Mouse (Mus musculus) testis, postnatal 14 days (tissue): ENCODE measurements around the gene Rexo5.

Experiments used
- DNase-seq: peaks from one replicate; pipeline ENCODE4 v3.0.0; 2021; ENCODE audit warnings: low spot score

Rexo5 gene

GRCm38 (mm10) chr7:119793586-119794250, at the start of gene Rexo5, which contains the start of gene Eri2:
Gene Rexo5 (plus strand): TSS chr7:119794006.
Gene Eri2 (minus strand): TSS chr7:119794058.
- peak; percentile 90 for DNase-seq

- DNase-seq = no peak
Observed at GRCm38 (mm10) chr7:119744321-119744720, 49.5 kb upstream of the Rexo5 start.

GRCm38 (mm10) chr7:119745869-119746268, 47.9 kb upstream of the Rexo5 start:
- DNase-seq = no peak

- no peak for DNase-seq
Observed at GRCm38 (mm10) chr7:119748761-119749160, 45.0 kb upstream of the Rexo5 start.

- no peak for DNase-seq
Observed at GRCm38 (mm10) chr7:119749942-119750341, 43.9 kb upstream of the Rexo5 start.

- no peak for DNase-seq
Observed at GRCm38 (mm10) chr7:119753696-119754095, 40.1 kb upstream of the Rexo5 start.

- DNase-seq = no peak
Observed at GRCm38 (mm10) chr7:119760527-119760951, 33.3 kb upstream of the Rexo5 start, which contains the start of gene Acsm3. Gene Acsm3 (plus strand): TSS chr7:119760923.

- no peak for DNase-seq
Observed at GRCm38 (mm10) chr7:119762166-119762697, 31.6 kb upstream of the Rexo5 start.

- DNase-seq = no peak
Observed at GRCm38 (mm10) chr7:119764377-119764776, 29.4 kb upstream of the Rexo5 start.

GRCm38 (mm10) chr7:119766996-119767395, 26.8 kb upstream of the Rexo5 start:
- DNase-seq = no peak

GRCm38 (mm10) chr7:119769895-119770294, 23.9 kb upstream of the Rexo5 start:
- DNase-seq = no peak

- peak; percentile 81 for DNase-seq
Observed at GRCm38 (mm10) chr7:119783453-119783852, 10.4 kb upstream of the Rexo5 start.

- no peak for DNase-seq
Observed at GRCm38 (mm10) chr7:119784908-119785307, 8.9 kb upstream of the Rexo5 start.

- no peak for DNase-seq
Observed at GRCm38 (mm10) chr7:119789024-119789423, 4.8 kb upstream of the Rexo5 start.

GRCm38 (mm10) chr7:119794251-119794638, 439 bp downstream of the Rexo5 start:
- no peak for DNase-seq

GRCm38 (mm10) chr7:119795311-119795710, 1.5 kb downstream of the Rexo5 start:
- DNase-seq = no peak

GRCm38 (mm10) chr7:119800488-119800887, 6.7 kb downstream of the Rexo5 start:
- DNase-seq = no peak

- DNase-seq = no peak
Observed at GRCm38 (mm10) chr7:119800991-119801390, 7.2 kb downstream of the Rexo5 start.

- no peak for DNase-seq
Observed at GRCm38 (mm10) chr7:119807396-119807795, 13.6 kb downstream of the Rexo5 start.

GRCm38 (mm10) chr7:119808723-119809122, 14.9 kb downstream of the Rexo5 start:
- no peak for DNase-seq

- DNase-seq = no peak
Observed at GRCm38 (mm10) chr7:119835371-119835770, 41.6 kb downstream of the Rexo5 start.

GRCm38 (mm10) chr7:119835996-119836777, 42.4 kb downstream of the Rexo5 start:
- no peak for DNase-seq
